Comparison of ENCODE assay signal across 10 mouse cellular contexts in the genomic region with DNA sequence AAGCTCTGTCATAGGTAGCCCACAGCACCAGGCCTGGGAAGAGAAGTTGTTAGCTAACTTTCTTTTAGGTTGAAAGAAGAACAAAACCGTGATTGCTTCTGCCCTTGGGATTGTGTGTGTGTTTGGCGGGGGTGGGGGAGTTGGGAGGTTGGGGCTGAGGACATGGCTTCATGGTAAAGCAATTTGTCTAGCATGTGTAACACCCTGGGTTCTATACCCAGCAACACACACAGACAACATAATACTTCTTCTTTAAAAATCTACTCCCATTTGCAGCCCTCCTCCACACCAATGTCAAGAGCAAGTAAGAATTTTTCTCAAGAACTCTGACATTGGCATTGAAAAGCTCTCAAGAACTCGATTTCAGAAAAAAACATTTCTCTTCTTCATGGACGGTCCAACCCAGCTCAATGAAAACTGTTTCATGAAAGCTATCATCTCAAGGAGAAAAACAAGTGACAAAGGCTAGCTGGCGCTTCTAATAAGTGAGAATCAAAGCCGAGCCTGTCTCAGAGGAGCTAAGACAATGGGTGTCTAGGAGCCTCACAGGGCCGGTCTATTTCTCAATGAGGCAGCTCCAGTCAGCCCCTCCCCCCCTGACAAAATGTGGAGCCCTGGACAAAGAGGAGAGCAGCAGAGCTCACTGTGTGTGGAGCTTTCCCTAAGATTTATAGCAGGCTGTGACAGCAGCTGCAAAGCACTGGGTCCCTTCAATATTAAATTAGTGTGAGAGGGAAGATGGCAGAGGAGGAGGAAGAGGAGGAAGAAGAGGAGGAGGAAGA. TPM values are rescaled to one million over a fixed set of nuclear protein-coding genes. Genes with fewer than 3 reads are reported as not detected.
DNase-seq lines count a peak whose midpoint lies in the region; ATAC-seq and TF ChIP-seq lines count a peak whose summit lies in the region.
"Had no signal": no experiment of that assay in that cellular context is flagged by ENCODE, and none has a peak within 500 bp of the region (broad histone marks: within the 10 kb centered on the region; RNA-seq: fewer than 3 reads in every experiment).

No protein-coding gene starts in this region.

- H3K9me3 ChIP-seq in kidney, postnatal 0 days (replicated peaks; ENCODE audit: low read length): no peaks in the 10 kb centered on the region
- H3K9me3 ChIP-seq in forebrain, embryonic 15.5 days: no peaks in the 10 kb centered on the region
- H3K9me3 ChIP-seq in midbrain, embryonic 14.5 days (ENCODE audit: control insufficient read depth, low read length): no peaks in the 10 kb centered on the region

- no peaks in the 10 kb centered on the region for H3K4me1 ChIP-seq in kidney, postnatal 0 days (replicated peaks; ENCODE audit: insufficient read depth, low read length)
- peaks cover 40% of the 10 kb centered on the region for H3K4me1 ChIP-seq in forebrain, embryonic 15.5 days
- H3K4me1 ChIP-seq in midbrain, embryonic 14.5 days (ENCODE audit: control insufficient read depth, insufficient read depth, low read length): peaks cover 20% of the 10 kb centered on the region

- no peaks in the 10 kb centered on the region for H3K27me3 ChIP-seq in kidney, postnatal 0 days (ENCODE audit: insufficient read depth, low read length)
- no peaks in the 10 kb centered on the region for H3K27me3 ChIP-seq in forebrain, embryonic 15.5 days
- H3K27me3 ChIP-seq in midbrain, embryonic 14.5 days (ENCODE audit: control insufficient read depth, insufficient read depth, low read length): no peaks in the 10 kb centered on the region

- no peak for TF ChIP-seq CTCF in kidney, postnatal 0 days (IDR thresholded peaks at IDR 0.05; ENCODE audit: low read depth)
- no peak for TF ChIP-seq CTCF in brain, embryonic 14.5 days (IDR thresholded peaks at IDR 0.05; ENCODE audit: borderline replicate concordance, extremely low read depth, insufficient read depth, insufficient read length)

- no peaks in the 10 kb centered on the region for H3K36me3 ChIP-seq in kidney, postnatal 0 days (ENCODE audit: insufficient read depth, low read length)
- H3K36me3 ChIP-seq in forebrain, embryonic 15.5 days: no peaks in the 10 kb centered on the region
- no peaks in the 10 kb centered on the region for H3K36me3 ChIP-seq in midbrain, embryonic 14.5 days (ENCODE audit: control insufficient read depth, insufficient read depth, low read length)
- H3K36me3 ChIP-seq: G1E had no signal

- H3K27ac ChIP-seq in kidney, postnatal 0 days: no peak overlapping the region
- H3K27ac ChIP-seq in forebrain, embryonic 15.5 days (replicated peaks): peak overlapping the region; percentile 81
- peak overlapping the region; percentile 26; the same call in 1 of the 2 replicates for H3K27ac ChIP-seq in midbrain, embryonic 14.5 days (replicated peaks; ENCODE audit: low read depth, low read length)

- no peak overlapping the region for H3K4me3 ChIP-seq in kidney, postnatal 0 days (replicated peaks; ENCODE audit: low read depth, low read length)
- H3K4me3 ChIP-seq in forebrain, embryonic 15.5 days: no peak overlapping the region
- H3K4me3 ChIP-seq in midbrain, embryonic 14.5 days (replicated peaks; ENCODE audit: low read depth, low read length): no peak overlapping the region

- ATAC-seq in kidney, postnatal 0 days (replicated peaks; ENCODE audit: low FRiP score, low read depth): no peak
- peak; percentile 82 for ATAC-seq in forebrain, embryonic 15.5 days (replicated peaks)
- peak; percentile 62; the same call in 1 of the 2 replicates for ATAC-seq in midbrain, embryonic 14.5 days (ENCODE audit: low FRiP score, low TSS enrichment)

- no peak overlapping the region for H3K4me2 ChIP-seq in kidney, postnatal 0 days (ENCODE audit: low read length)
- H3K4me2 ChIP-seq in forebrain, embryonic 15.5 days (replicated peaks): no peak overlapping the region
- H3K4me2 ChIP-seq in midbrain, embryonic 14.5 days (ENCODE audit: low read length): no peak overlapping the region

- no peak for TF ChIP-seq POLR2A in brain, embryonic 14.5 days (IDR thresholded peaks at IDR 0.05; ENCODE audit: borderline replicate concordance, extremely low read depth, insufficient read depth, insufficient read length, poor library complexity, severe bottlenecking)

- peak; percentile 34 for DNase-seq in kidney, postnatal 0 days (ENCODE audit: low spot score)
- DNase-seq in kidney, adult 8-10 months: no peak
- DNase-seq in brain, embryonic 14.5 days (ENCODE audit: low read depth): peak; percentile 91
- DNase-seq in midbrain, embryonic 14.5 days: peak; percentile 76
- DNase-seq in thymus, postnatal 36 days: no peak
- DNase-seq in gastrocnemius, postnatal 10 days: no peak
- DNase-seq in cerebellum, adult 11-12 months: no peak
- DNase-seq: cerebellum, adult 18-20 months had no signal

- H3K9ac ChIP-seq in kidney, postnatal 0 days (ENCODE audit: low read depth, low read length): no peak overlapping the region
- H3K9ac ChIP-seq in forebrain, embryonic 15.5 days (replicated peaks): no peak overlapping the region
- no peak overlapping the region for H3K9ac ChIP-seq in midbrain, embryonic 14.5 days (replicated peaks; ENCODE audit: low read length)

- WGBS in kidney, postnatal 0 days: 49% methylated on average over 7 of the region's 7 CpGs
- WGBS in forebrain, embryonic 15.5 days: 13% methylated on average over 7 of the region's 7 CpGs
- WGBS in midbrain, embryonic 14.5 days: 19% methylated on average over 7 of the region's 7 CpGs

RNA-seq across cellular contexts. Expression of a gene that starts 40.6 kb away (rescaled TPM):
- 12.7 and 14.0 TPM in 2 replicates for polyA plus RNA-seq in kidney, postnatal 0 days (2015; fragmentation: Nextera tagmentation; extraction: Ambion mirVana)
- 30.4 and 32.7 TPM in 2 replicates for polyA plus RNA-seq in brain, embryonic 14.5 days (2012; rRNA removed)
- polyA plus RNA-seq in forebrain, embryonic 15.5 days (2015; fragmentation: Nextera tagmentation; extraction: Ambion mirVana): 49.0 and 51.0 TPM in 2 replicates
- 15.3 and 21.7 TPM in 2 replicates for polyA plus RNA-seq in midbrain, embryonic 14.5 days (2014; fragmentation: Nextera tagmentation; extraction: Ambion mirVana)
- 10 to 100 TPM; 20.2 to 25.4 TPM for total RNA-seq in gastrocnemius, postnatal 10 days (2021)
- polyA plus RNA-seq: G1E had no signal

Comparison
In these comparisons a context has a peak if more than half of its experiments do, and no peak if none do; other contexts are left out.
1. DNase-seq: peak in kidney, postnatal 0 days (single experiment), brain, embryonic 14.5 days (single experiment) and midbrain, embryonic 14.5 days (single experiment); none in kidney, adult 8-10 months (0 of 2), thymus, postnatal 36 days (0 of 2), gastrocnemius, postnatal 10 days (single experiment) and cerebellum, adult 11-12 months (single experiment).